Mouse (Mus musculus) c-Kit-positive CD71-negative TER-119-negative erythroid progenitor cells, embryonic 14.5 days (primary cell): ENCODE results near the gene Abr.

Source experiments
- DNase-seq: peaks from one replicate; pipeline ENCODE4 v3.0.0-alpha.2; 2013; ENCODE audit warnings: low read depth

Gene Abr

DNA sequence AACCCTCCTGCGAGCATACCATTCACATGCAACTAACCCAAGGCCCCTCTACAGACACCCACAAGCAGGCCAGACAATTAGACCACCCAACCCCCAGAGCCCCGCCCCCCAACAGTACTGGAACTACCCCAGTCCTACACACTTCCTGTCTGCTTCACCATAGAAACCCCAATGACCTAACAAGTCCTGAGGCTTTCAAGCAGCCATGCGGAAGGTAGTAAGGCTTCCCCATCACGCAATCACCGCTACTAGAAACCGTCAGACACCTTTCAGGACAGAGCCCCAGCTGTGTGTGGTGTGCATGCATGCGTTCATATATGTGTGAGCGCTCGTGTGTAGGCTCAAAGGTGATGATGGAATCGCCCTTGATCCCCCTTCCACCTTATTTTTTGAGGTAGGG lies 165.2 kb downstream of the Abr start:
- peak; percentile 40 for DNase-seq

- DNase-seq = peak; percentile 70
Measured at GRCm38 (mm10) chr11:76456233-76456632, 165.9 kb downstream of the Abr start.

- peak; percentile 49 for DNase-seq
Measured at GRCm38 (mm10) chr11:76454492-76454891, 167.6 kb downstream of the Abr start.

- no peak for DNase-seq
Measured at GRCm38 (mm10) chr11:76450202-76450561, 171.9 kb downstream of the Abr start.

- DNase-seq = no peak
Measured at GRCm38 (mm10) chr11:76449520-76450201, 172.5 kb downstream of the Abr start.

GRCm38 (mm10) chr11:76446251-76446650 lies 175.9 kb downstream of the Abr start:
- DNase-seq = no peak

GRCm38 (mm10) chr11:76445459-76445858 lies 176.7 kb downstream of the Abr start:
- no peak for DNase-seq

DNA sequence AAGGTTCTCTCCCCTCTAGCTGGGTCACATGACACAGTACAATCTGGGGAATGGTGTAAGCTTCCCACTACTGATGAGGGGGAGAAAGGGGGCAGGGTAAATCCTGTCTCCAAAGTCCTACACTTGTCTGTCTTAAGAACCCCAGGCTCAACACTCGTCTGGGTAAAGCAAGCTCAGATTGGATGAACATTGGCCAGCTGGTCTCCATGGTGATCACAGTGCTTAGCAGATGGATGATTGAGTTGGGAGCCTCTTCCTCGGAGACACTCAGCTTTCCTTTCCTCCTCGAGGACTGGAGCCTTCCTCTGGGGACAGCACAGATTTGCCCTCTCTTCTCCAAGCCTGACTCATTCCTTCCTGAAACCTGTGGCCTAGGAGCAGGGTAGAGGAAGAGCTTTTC lies 182.4 kb downstream of the Abr start:
- no peak for DNase-seq

- no peak for DNase-seq
Measured at GRCm38 (mm10) chr11:76436864-76437437, 185.2 kb downstream of the Abr start.

GRCm38 (mm10) chr11:76436009-76436408 lies 186.1 kb downstream of the Abr start:
- DNase-seq = no peak

- no peak for DNase-seq
Measured at GRCm38 (mm10) chr11:76429966-76430631, 192.0 kb downstream of the Abr start.

- DNase-seq = no peak
Measured at GRCm38 (mm10) chr11:76429556-76429955, 192.6 kb downstream of the Abr start.

DNA sequence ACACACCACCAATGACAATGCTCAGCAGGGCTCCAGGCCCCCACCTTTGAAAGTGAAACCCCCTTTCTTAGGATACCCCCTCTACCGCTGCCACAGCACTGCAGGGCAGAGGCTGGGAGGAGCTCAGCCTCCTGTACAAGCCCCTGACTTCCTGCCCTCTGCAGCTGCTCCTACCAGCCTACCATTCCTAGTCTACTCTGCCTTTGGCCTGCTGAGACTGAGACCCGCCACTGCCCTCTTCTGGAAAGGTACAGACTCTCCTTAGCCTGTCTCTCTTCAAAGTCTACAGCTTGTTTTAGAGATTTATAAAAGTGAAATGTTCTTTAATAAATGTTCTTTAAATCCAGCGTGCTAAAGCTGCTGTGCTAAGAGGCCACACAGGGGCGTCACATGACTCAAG lies 193.1 kb downstream of the Abr start:
- no peak for DNase-seq

GRCm38 (mm10) chr11:76427781-76428180 lies 194.3 kb downstream of the Abr start:
- no peak for DNase-seq

GRCm38 (mm10) chr11:76425749-76426148 lies 196.4 kb downstream of the Abr start:
- DNase-seq = no peak

DNA sequence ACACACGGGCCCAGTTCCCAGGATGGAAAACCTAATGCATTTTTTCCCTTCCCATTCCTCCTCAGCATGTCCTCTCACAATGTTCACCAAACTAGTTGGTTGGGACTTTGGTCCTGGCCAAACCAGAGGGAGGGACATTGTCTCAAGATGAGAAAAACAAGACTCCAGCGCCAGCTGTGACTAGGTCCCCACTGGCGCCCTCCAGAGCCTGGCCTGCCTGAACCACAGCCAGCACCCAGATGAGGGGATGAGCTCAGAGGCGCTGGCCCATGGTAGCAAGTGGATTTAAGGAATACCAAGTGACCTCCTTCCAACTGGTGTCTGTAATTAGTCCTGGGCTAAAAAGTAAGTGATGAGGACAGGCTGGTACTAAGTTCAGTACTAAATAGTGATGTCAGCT lies 201.2 kb downstream of the Abr start:
- DNase-seq = no peak

DNA sequence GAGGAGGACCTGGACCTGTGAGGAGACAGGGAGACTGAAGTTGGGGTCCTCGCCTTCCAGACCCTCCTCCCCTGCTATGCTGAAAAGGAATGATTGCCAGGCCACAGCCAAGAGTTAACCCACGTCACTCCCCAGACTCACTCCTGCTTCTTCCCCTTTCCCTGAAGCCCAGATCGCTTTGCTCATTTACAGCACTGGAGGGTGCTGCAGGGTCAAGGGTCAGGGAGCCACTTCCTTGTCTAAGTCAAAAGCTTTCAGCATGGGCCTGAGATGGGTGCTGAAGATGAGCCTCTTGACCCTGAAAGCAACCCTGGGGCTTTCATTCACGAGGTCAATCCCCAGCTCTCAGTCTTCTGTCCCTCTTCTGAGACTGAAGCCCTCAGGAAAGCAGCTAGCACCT lies 202.9 kb downstream of the Abr start:
- no peak for DNase-seq

GRCm38 (mm10) chr11:76418423-76418822 lies 203.7 kb downstream of the Abr start:
- no peak for DNase-seq

- no peak for DNase-seq
Measured at GRCm38 (mm10) chr11:76415985-76416384, 206.1 kb downstream of the Abr start.

- DNase-seq = no peak
Measured at GRCm38 (mm10) chr11:76415001-76415400, 207.1 kb downstream of the Abr start.

DNA sequence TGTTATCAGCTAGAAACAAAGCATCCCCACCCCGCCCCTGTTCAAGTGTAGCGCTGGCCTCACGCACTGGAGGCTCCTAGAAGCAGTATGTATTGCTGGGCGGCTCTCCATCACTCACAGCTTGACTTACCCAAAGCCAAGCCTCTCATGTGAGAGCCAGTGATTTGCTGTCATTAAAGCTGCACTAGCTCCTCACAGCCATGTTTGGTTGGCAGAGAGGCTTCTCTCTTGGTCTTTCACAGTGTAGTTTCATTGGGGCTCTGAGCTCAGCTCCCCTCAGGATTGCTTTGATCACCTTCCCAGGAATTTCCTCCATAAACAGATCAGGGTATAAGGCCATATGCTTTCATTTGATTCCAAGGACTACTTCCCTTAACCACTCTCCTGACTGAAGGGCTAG lies 208.9 kb downstream of the Abr start:
- DNase-seq = no peak

- DNase-seq = no peak
Measured at GRCm38 (mm10) chr11:76410826-76411225, 211.3 kb downstream of the Abr start.

DNA sequence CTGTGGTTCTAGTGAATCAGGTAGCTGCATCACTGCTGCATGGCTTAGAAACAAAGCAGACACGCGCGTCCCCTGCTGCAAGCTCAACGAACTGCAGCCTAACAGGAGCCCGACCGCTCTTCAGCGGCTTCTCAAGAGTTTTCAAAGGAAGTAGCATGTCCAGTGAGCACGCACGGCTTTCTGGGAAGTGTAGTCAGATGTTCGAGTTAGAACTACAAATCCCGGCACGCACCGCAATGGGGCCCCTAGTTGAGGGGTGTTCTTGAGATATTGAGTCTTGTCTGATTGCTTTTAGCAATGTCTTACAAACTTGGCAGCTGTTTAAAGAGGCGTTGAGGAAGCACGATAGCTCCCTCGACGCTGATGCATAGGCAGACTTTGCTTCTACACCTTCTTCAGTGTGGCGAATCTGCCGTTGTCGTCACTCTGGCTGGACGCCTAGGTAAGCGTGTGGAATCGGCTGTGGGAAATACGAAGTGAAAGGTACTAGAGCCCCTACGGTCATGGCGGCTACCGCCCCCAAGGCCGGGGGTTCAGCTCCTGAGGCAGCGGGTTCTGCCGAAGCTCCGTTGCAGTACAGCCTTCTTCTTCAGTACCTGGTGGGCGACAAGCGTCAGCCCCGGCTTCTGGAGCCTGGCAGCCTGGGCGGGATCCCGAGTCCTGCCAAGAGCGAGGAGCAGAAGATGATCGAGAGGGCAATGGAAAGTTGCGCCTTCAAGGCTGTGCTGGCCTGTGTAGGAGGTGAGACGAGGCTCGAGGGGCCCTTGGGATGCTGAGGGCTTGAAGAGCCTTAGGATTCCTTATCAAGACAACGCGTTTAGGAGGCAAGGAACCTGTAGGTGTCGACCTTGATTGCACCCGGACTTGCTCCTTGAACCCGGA lies 215.2 kb downstream of the Abr start, which contains the start of gene Timm22:
TSS of gene Timm22 (plus strand) at position 251 of the 882 bp plus-strand sequence.
- DNase-seq = peak; percentile 95
